Mouse (Mus musculus) hindbrain, embryonic 14.5 days (tissue): Measurements from ENCODE around the gene Kiss1r. TPM values are rescaled to one million over a fixed set of nuclear protein-coding genes. Genes with fewer than 3 reads are reported as not detected.

Experiments
- ATAC-seq: fragments of 200-750 bp; cut with Nextera tagmentation; 2 replicates; pipeline ENCODE4 v1.8.0; 2017; ENCODE audit warnings: moderate number of reproducible peaks, mild to moderate bottlenecking, moderate TSS enrichment, moderate library complexity; ENCODE audit not compliant: low FRiP score
- DNase-seq: peaks from one replicate; pipeline ENCODE4 v3.0.0-alpha.2; 2015; ENCODE audit warnings: low spot score
- H3K27ac ChIP-seq: fragments of 300-500 bp; sonication (generic); 2 replicates; pipeline ENCODE4 v1.5.1; 2014; ENCODE audit warnings: mild to moderate bottlenecking, moderate library complexity
- H3K27me3 ChIP-seq: fragments of 300-500 bp; sonication (generic); 2 replicates; pipeline ENCODE4 v1.6.1; 2014; ENCODE audit warnings: mild to moderate bottlenecking, low read length, mixed read lengths; ENCODE audit not compliant: control insufficient read depth, insufficient read depth
- H3K36me3 ChIP-seq: fragments of 300-500 bp; sonication (generic); replicated peaks from 2 replicates; pipeline ENCODE4 v1.6.1; 2014; ENCODE audit not compliant: control insufficient read depth, insufficient read depth
- H3K4me1 ChIP-seq: fragments of 300-500 bp; sonication (generic); replicated peaks from 2 replicates; pipeline ENCODE4 v1.6.1; 2014; ENCODE audit warnings: antibody characterized with exemption, low read length, mixed read lengths; ENCODE audit not compliant: control insufficient read depth, insufficient read depth
- H3K4me2 ChIP-seq: fragments of 300-500 bp; sonication (generic); replicated peaks from 2 replicates; pipeline ENCODE4 v1.6.1; 2014; ENCODE audit warnings: mild to moderate bottlenecking, moderate library complexity
- H3K4me3 ChIP-seq: fragments of 300-500 bp; sonication (generic); replicated peaks from 2 replicates; pipeline ENCODE4 v1.5.1; 2014; ENCODE audit warnings: mild to moderate bottlenecking, low read length
- H3K9ac ChIP-seq: fragments of 300-500 bp; sonication (generic); 2 replicates; pipeline ENCODE4 v1.6.1; 2014
- H3K9me3 ChIP-seq: fragments of 300-500 bp; sonication (generic); 2 replicates; pipeline ENCODE4 v1.6.1; 2016; ENCODE audit warnings: low read length; ENCODE audit not compliant: control insufficient read depth
- WGBS: fragments of 180-500 bp; shearing (Covaris S2); extraction: QIAGEN DNeasy Blood & Tissue Kit; methylation state at CpG from one replicate; pipeline ENCODE4 v1.1.7; 2014; 5-methylcytosine and 5-hydroxymethylcytosine counted together
- polyA plus RNA-seq: library from polyadenylated mRNA; unstranded; fragments of >200 nt; fragmentation: Nextera tagmentation; extraction: Ambion mirVana; gene quantifications from 2 replicates; pipeline ENCODE4 v1.2.1, GENCODE M21; 2014

The Kiss1r gene
- polyA plus RNA-seq, 1 experiment from 2014 or later, result 2.6 TPM

GRCm38 (mm10) chr10:79919251-79919849 is 2.6 kb downstream of the Kiss1r start:
- no peak overlapping the region for H3K27ac ChIP-seq
- H3K9me3 ChIP-seq, result no peaks in the 10 kb centered on the region
- H3K27me3 ChIP-seq, result peaks cover 64% of the 10 kb centered on the region
- no peaks in the 10 kb centered on the region for H3K36me3 ChIP-seq
- 0 out of 2 replicates have a peak overlapping the region, but pooled peaks have one; percentile 1 for H3K4me2 ChIP-seq
- ATAC-seq (no peak), DNase-seq (no peak)
- H3K9ac ChIP-seq, result no peak overlapping the region
- H3K4me3 ChIP-seq, result no peak overlapping the region
- WGBS, result 4% methylated on average over 21 of the region's 21 CpGs
- H3K4me1 ChIP-seq, result peaks cover 26% of the 10 kb centered on the region

GRCm38 (mm10) chr10:79920056-79920890 is 3.5 kb downstream of the Kiss1r start:
- ATAC-seq (0 out of 2 replicates have a peak, but pooled peaks have one; percentile 7), DNase-seq (no peak)
- H3K27me3 ChIP-seq, result peaks cover 64% of the 10 kb centered on the region
- H3K36me3 ChIP-seq, result no peaks in the 10 kb centered on the region
- no peak overlapping the region for H3K9ac ChIP-seq
- H3K4me3 ChIP-seq, result peak overlapping the region; percentile 19
- peaks cover 21% of the 10 kb centered on the region for H3K4me1 ChIP-seq
- H3K4me2 ChIP-seq, result peak overlapping the region; percentile 48
- 17% methylated on average over 26 of the region's 26 CpGs for WGBS
- H3K27ac ChIP-seq, result no peak overlapping the region
- no peaks in the 10 kb centered on the region for H3K9me3 ChIP-seq

- peak within 1 kb of the TSS; percentile 28; the same call in 1 of the 2 replicates for H3K9ac ChIP-seq
- peaks cover 17% of the 10 kb centered on the region for H3K4me1 ChIP-seq
- H3K36me3 ChIP-seq, result no peaks in the 10 kb centered on the region
- no peak for DNase-seq
- peaks cover 64% of the 10 kb centered on the region for H3K27me3 ChIP-seq
- 2% methylated on average over 41 of the region's 41 CpGs for WGBS
- no peak for ATAC-seq
- H3K27ac ChIP-seq, result no peak within 1 kb of the TSS
- H3K9me3 ChIP-seq, result no peaks in the 10 kb centered on the region
- peak within 1 kb of the TSS; percentile 48 for H3K4me2 ChIP-seq
- H3K4me3 ChIP-seq, result peak within 1 kb of the TSS; percentile 19
These were observed 4.3 kb downstream of the Kiss1r start, which contains the start of gene R3hdm4 for GRCm38 (mm10) chr10:79920958-79921535. TSS of gene R3hdm4 (minus strand) at chr10:79921208.

- Histone ChIP-seq H3K9me3 (no peaks in the 10 kb centered on the region), H3K4me3 (peak overlapping the region; percentile 19), H3K9ac (peak overlapping the region; percentile 28; the same call in 1 of the 2 replicates), H3K4me1 (peaks cover 15% of the 10 kb centered on the region), H3K4me2 (peak overlapping the region; percentile 48), H3K36me3 (no peaks in the 10 kb centered on the region), H3K27me3 (peaks cover 64% of the 10 kb centered on the region), H3K27ac (no peak overlapping the region)
- DNase-seq (no peak), ATAC-seq (no peak)
- WGBS, result under 1% methylated on average over 34 of the region's 34 CpGs
These were observed 4.8 kb downstream of the Kiss1r start for GRCm38 (mm10) chr10:79921572-79921971.

GRCm38 (mm10) chr10:79924998-79925784 is 8.4 kb downstream of the Kiss1r start:
- no peak for ATAC-seq
- 0 out of 2 replicates have a peak overlapping the region, but pooled peaks have one; percentile 30 for H3K27ac ChIP-seq

DNA sequence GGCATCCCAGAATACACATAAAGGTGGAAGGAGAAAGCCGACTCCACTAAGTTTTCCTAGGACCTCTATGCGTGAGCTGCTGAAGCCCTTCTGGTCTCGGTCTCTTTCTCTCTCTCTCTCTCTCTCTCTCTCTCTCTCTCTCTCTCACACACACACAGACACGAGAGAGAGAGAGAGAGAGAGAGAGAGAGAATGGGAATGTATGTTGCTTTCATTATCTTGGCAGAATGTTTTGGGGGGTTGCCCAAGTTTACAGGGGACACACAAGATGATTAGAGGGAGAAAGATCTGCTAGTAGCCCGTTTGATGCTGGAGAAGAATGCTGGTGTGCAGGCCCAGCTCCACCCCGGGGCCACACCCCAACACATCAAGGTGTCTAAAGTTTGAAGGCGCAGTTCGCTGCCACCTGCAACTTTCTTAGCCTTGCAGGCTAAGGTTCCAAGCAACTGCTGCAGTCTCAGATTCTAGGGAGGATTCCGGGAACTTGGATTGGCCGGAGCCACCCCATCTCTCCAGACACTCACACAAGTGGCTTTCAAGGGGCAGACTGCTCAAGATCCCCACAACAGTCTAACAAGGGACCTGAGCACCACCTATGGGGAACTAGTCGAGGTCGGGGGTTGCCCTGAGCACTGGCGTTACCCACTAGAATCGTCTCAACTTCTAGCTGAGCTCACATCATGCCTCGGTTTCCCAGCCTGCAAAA is 9.2 kb downstream of the Kiss1r start:
- Histone ChIP-seq H3K27me3 (peaks cover 28% of the 10 kb centered on the region), H3K4me2 (peak overlapping the region; percentile 81), H3K27ac (peak overlapping the region; percentile 30; the same call in 1 of the 2 replicates), H3K4me1 (peaks cover 26% of the 10 kb centered on the region), H3K36me3 (peaks cover 2% of the 10 kb centered on the region; the same call in 1 of the 2 replicates), H3K4me3 (peak overlapping the region; percentile 86), H3K9me3 (no peaks in the 10 kb centered on the region), H3K9ac (peak overlapping the region; percentile 84)
- DNase-seq, result no peak
- 14% methylated on average over 15 of the region's 15 CpGs for WGBS
- ATAC-seq, result no peak

More at GRCm38 (mm10) chr10:79924998-79925784, 8.4 kb downstream of the Kiss1r start:
- Histone ChIP-seq H3K4me3 (no peak overlapping the region), H3K27me3 (peaks cover 36% of the 10 kb centered on the region), H3K4me1 (peaks cover 23% of the 10 kb centered on the region), H3K9me3 (no peaks in the 10 kb centered on the region), H3K9ac (no peak overlapping the region), H3K4me2 (peak overlapping the region; percentile 81; the same call in 1 of the 2 replicates), H3K36me3 (no peaks in the 10 kb centered on the region)
- peak; percentile 95 for DNase-seq
- 12% methylated on average over 29 of the region's 29 CpGs for WGBS

DNA sequence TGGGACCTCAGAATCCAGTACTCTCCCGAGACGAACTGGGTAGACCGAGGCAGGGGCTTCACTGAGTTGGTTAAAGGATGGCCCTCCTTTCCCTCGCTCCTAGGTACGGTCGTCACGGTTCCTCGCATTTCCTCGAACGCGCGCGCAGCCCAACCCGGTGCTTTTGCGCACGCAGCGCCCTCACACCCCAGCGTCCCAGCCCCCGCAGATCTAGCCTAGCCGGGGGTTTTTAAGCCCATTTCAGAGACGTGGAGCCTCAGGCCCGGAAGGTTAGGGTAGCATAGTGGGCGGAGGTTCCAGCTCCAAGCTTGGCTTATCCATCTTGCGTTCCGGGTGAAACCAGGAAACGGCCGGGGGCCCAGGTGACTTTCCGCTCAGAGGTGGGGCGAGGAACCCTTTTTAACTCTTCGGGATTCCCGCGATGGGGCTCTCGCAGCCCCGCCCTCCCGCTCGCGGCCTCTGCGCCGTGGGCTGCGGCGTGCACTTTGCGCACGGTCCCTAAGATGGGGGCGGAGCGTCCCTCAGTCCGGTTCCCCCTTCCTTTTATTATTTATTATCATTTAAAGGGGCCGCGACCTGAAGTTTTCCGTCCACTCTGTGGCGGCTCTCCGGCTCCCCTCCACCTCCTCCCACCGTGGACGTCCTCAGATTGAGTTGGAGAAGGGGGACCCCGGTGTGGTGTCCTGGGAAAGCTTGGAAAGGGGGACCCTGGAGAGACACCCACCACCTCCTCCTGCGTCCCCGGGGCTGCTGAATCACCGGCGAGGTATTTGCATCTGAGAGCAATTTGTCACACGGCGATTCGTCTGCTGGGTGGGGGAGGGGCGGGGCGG is 9.9 kb downstream of the Kiss1r start, which contains the start of gene Arid3a:
Arid3a (plus strand) TSS at position 553 of the 833 bp plus-strand sequence.
- under 1% methylated on average over 63 of the region's 63 CpGs for WGBS
- peak; percentile 78 for ATAC-seq
- Histone ChIP-seq H3K27ac (peak within 1 kb of the TSS; percentile 91), H3K4me2 (peak within 1 kb of the TSS; percentile 81), H3K36me3 (peaks cover 7% of the 10 kb centered on the region), H3K9ac (peak within 1 kb of the TSS; percentile 84), H3K4me1 (peaks cover 18% of the 10 kb centered on the region), H3K4me3 (peak within 1 kb of the TSS; percentile 86), H3K27me3 (peaks cover 20% of the 10 kb centered on the region), H3K9me3 (no peaks in the 10 kb centered on the region)
- DNase-seq, result peak; percentile 93
